In the genomic region with DNA sequence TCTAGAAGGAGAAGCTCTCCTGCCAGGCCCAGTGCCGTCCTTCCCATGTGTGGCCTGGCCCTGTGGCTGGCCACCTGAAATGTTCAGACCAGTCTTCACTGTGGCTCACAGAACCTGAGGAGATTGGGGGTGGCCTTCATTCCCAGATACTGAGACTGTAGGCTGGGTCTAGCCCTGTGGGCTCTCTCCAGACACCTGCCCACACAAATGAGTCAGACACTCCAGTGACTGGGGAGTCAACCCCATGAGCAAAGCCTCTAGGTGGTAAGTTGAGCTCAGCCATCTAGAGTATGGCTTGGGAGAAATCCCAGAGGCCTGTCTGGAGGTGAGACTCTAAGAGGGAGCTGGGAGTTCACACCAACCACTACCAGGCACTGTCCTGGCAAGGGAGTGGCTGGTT, we compare ENCODE assay signal across 26 mouse cellular contexts. TPM values are rescaled to one million over a fixed set of nuclear protein-coding genes. Genes with fewer than 3 reads are reported as not detected.
"Had no signal": no experiment of that assay in that cellular context is flagged by ENCODE, and none has a peak within 500 bp of the region (broad histone marks: within the 10 kb centered on the region; RNA-seq: fewer than 3 reads in every experiment).

No protein-coding gene starts in this region.

- ATAC-seq: hindbrain, postnatal 0 days; intestine, embryonic 16.5 days; liver, embryonic 12.5 days had no signal

- H3K27ac ChIP-seq: heart, embryonic 13.5 days; heart, embryonic 15.5 days; hindbrain, embryonic 13.5 days; hindbrain, embryonic 15.5 days; kidney, embryonic 15.5 days; kidney, postnatal 0 days; limb, embryonic 13.5 days; limb, embryonic 15.5 days; liver, embryonic 12.5 days; liver, embryonic 14.5 days had no signal

- DNase-seq: gastrocnemius, postnatal 14 days; gastrocnemius, postnatal 36 days; heart, adult 18-20 months; heart, postnatal 14 days; heart, postnatal 36 days; kidney, adult 11 months; kidney, adult 2 months; kidney, adult 9 months; kidney, postnatal 14 days; kidney, postnatal 36 days; layer of hippocampus, adult 9-11 months; layer of hippocampus, postnatal 36 days; left cerebral cortex, postnatal 4 days had no signal

- H3K4me3 ChIP-seq: heart, embryonic 13.5 days; heart, embryonic 15.5 days; hindbrain, embryonic 13.5 days; hindbrain, embryonic 15.5 days; kidney, embryonic 15.5 days; limb, embryonic 13.5 days; limb, embryonic 15.5 days; liver, embryonic 12.5 days had no signal

RNA-seq across cellular contexts. Expression of gene Ppp2r2c, which starts 53.6 kb away (rescaled TPM):
- total RNA-seq: hematopoietic stem cell, adult 5-6 weeks had no signal
